Mouse (Mus musculus) intestine, embryonic 14.5 days (tissue): Measurements from ENCODE around the gene Slc22a3. TPM values are rescaled to one million over a fixed set of nuclear protein-coding genes. Genes with fewer than 3 reads are reported as not detected.
A peak's percentile ranks its signal among the peaks of the same experiment; 100 is the strongest.

ENCODE experiments used
- ATAC-seq: fragments of 200-750 bp; cut with Nextera tagmentation; replicated peaks from 2 replicates; pipeline ENCODE4 v1.8.0; 2017; ENCODE audit warnings: low read depth, moderate number of reproducible peaks, moderate TSS enrichment, moderate library complexity; ENCODE audit not compliant: low FRiP score, low TSS enrichment
- DNase-seq: peaks from one replicate; pipeline ENCODE4 v3.0.0-alpha.2; 2018; ENCODE audit warnings: low spot score
- H3K27ac ChIP-seq: fragments of 300-500 bp; sonication (generic); 2 replicates; pipeline ENCODE4 v1.5.1; 2014; ENCODE audit warnings: low read depth, mild to moderate bottlenecking, control low read depth
- H3K27me3 ChIP-seq: fragments of 300-500 bp; sonication (generic); replicated peaks from 2 replicates; pipeline ENCODE4 v1.6.1; 2014; ENCODE audit warnings: low read length, control low read depth; ENCODE audit not compliant: control insufficient read depth, insufficient read depth
- H3K36me3 ChIP-seq: fragments of 300-500 bp; sonication (generic); 2 replicates; pipeline ENCODE4 v1.6.1; 2014; ENCODE audit warnings: low read length, control low read depth; ENCODE audit not compliant: control insufficient read depth, insufficient read depth
- H3K4me1 ChIP-seq: fragments of 300-500 bp; sonication (generic); replicated peaks from 2 replicates; pipeline ENCODE4 v1.6.1; 2014; ENCODE audit warnings: low read length, control low read depth, mixed read lengths; ENCODE audit not compliant: control insufficient read depth, insufficient read depth
- H3K4me2 ChIP-seq: fragments of 300-500 bp; sonication (generic); 2 replicates; pipeline ENCODE4 v1.6.1; 2014; ENCODE audit warnings: low read length
- H3K4me3 ChIP-seq: fragments of 300-500 bp; sonication (generic); 2 replicates; pipeline ENCODE4 v1.5.1; 2014; ENCODE audit warnings: low read depth, low read length, control low read depth, mixed read lengths
- H3K9ac ChIP-seq: fragments of 300-500 bp; sonication (generic); 2 replicates; pipeline ENCODE4 v1.6.1; 2014; ENCODE audit warnings: mild to moderate bottlenecking, low read length
- H3K9me3 ChIP-seq: fragments of 300-500 bp; sonication (generic); 2 replicates; pipeline ENCODE4 v1.6.1; 2016; ENCODE audit warnings: low read length, control low read depth; ENCODE audit not compliant: control insufficient read depth
- WGBS: fragments of 180-500 bp; shearing (Covaris S2); extraction: QIAGEN DNeasy Blood & Tissue Kit; methylation state at CpG from one replicate; pipeline ENCODE4 v1.1.7; 2014; 5-methylcytosine and 5-hydroxymethylcytosine counted together
- polyA plus RNA-seq: library from polyadenylated mRNA; unstranded; fragments of >200 nt; fragmentation: Nextera tagmentation; extraction: Ambion mirVana; gene quantifications from 2 replicates; pipeline ENCODE4 v1.2.1, GENCODE M21; 2014

Slc22a3 gene
- polyA plus RNA-seq, 1 experiment from 2014 or later = 0.39 TPM

DNA sequence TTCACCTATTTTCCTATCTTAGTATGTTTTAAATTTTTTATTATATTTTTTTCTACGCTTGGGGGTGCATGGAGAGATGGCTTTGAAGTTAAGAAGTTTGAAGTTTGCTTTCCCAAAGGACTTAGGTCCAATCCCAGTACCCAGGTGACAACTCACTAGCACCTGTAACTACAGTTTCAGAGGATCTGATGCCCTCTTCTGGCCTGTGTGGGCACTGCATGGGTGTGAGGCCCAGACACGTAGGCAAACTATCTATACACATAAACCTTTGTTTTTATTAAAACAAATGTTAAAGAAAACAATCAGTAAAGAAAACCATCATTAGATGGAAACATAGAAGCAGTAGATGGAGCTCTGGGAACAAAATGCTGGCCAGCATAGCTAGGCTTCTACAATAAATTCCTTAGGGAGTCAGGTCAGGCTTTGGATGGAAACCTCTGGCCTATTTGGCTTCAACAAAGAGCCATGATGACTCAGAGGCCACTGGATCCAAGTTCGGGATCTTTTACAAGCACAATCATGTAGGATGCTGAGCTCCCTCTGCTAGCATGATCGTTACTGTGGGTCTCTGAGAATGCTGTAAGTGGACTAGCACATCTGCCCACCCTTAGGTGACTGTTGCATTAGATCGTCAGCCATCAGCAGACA is 52.2 kb downstream of the Slc22a3 start:
- ATAC-seq (no peak), DNase-seq (no peak)
- no peak overlapping the region for H3K4me2 ChIP-seq
- peaks cover 5% of the 10 kb centered on the region; the same call in 1 of the 2 replicates for H3K4me1 ChIP-seq
- no peaks in the 10 kb centered on the region for H3K27me3 ChIP-seq
- H3K4me3 ChIP-seq = no peak overlapping the region
- H3K9ac ChIP-seq = no peak overlapping the region
- no peaks in the 10 kb centered on the region for H3K9me3 ChIP-seq
- H3K36me3 ChIP-seq = no peaks in the 10 kb centered on the region
- WGBS = 81% methylated on average over 5 of the region's 5 CpGs
- no peak overlapping the region for H3K27ac ChIP-seq

DNA sequence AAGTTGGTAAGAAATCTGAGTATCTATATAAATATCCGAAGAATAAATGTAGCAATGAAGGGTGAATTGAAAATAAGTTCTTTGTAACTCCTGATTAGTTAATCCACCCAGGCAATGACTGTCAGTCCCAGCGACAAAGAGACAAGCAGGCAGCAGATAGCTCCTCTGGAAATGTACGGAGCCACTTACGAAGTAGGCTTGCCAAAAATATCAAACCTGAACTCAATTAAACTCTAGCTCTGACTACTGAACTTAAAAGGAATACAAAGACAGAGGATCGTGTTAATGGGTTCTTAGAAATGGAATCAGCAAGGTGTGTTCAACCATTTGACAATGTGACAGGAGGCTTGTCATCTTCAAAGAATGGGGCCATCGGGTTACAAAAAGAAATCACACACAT is 53.8 kb downstream of the Slc22a3 start:
- H3K4me3 ChIP-seq = no peak overlapping the region
- WGBS = 84% methylated on average over 6 of the region's 6 CpGs
- DNase-seq = no peak
- H3K36me3 ChIP-seq = no peaks in the 10 kb centered on the region
- no peak overlapping the region for H3K27ac ChIP-seq
- no peak for ATAC-seq
- H3K9ac ChIP-seq = no peak overlapping the region
- H3K4me1 ChIP-seq = peaks cover 5% of the 10 kb centered on the region; the same call in 1 of the 2 replicates
- H3K27me3 ChIP-seq = no peaks in the 10 kb centered on the region
- no peaks in the 10 kb centered on the region for H3K9me3 ChIP-seq
- H3K4me2 ChIP-seq = no peak overlapping the region

DNA sequence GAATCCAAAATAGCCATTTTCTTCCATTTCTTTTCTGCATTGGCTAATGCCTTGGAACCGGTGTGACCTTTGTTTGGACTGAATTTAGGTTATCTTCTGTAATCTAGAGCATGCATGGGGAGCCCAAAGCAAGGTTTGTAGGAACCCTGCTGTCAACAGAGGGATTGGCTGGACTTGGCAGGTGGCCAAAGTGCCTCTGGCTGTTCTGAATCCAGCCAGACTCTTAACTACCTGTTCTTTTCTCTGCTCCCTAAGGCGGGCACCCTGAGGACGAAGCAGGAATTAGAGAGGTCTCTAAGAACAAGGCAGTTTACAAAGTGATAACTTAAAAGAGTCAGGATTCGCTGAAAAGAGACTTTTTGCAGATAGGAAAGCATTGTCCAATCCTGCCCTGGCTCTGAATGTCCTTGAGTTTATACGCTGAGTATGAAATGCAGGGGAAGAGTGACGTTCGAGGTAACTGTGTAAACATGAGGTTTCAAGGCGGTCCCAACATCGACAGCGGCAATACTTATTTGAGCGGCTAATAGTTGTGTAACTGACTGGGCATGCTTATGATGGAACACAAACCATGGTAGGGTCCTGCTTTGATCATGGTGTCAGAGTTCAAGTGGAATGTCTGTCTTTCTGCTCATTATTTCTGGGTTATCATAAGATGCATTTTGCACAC is 54.5 kb downstream of the Slc22a3 start:
- H3K27me3 ChIP-seq = no peaks in the 10 kb centered on the region
- no peak overlapping the region for H3K4me3 ChIP-seq
- H3K27ac ChIP-seq = no peak overlapping the region
- H3K36me3 ChIP-seq = no peaks in the 10 kb centered on the region
- no peak overlapping the region for H3K4me2 ChIP-seq
- 58% methylated on average over 11 of the region's 11 CpGs for WGBS
- no peak overlapping the region for H3K9ac ChIP-seq
- ATAC-seq (0 out of 2 replicates have a peak, but pooled peaks have one; percentile 43), DNase-seq (peak; percentile 55)
- H3K4me1 ChIP-seq = peaks cover 5% of the 10 kb centered on the region; the same call in 1 of the 2 replicates
- no peaks in the 10 kb centered on the region for H3K9me3 ChIP-seq

DNA sequence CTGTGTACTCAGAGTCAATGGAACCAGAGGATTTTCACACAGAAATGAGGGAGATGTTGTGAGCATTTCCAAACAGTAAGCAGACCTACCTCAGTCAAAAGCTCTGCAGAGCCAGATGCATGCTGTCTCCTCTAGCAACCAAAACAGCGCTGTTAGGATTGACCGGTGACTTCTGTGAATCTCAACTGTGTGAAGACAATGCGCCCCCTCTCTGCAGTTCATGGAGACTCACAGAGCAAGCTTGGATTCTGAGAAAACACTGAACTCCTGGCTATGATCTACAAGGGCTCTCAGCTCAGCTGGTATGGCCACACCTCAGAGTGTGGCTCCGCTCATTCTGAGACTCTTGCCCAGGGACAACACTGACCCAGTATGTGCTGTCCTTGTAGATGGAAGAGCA is 56.3 kb downstream of the Slc22a3 start:
- H3K27me3 ChIP-seq = no peaks in the 10 kb centered on the region
- peaks cover 5% of the 10 kb centered on the region; the same call in 1 of the 2 replicates for H3K4me1 ChIP-seq
- no peak overlapping the region for H3K4me2 ChIP-seq
- no peaks in the 10 kb centered on the region for H3K36me3 ChIP-seq
- no peak overlapping the region for H3K4me3 ChIP-seq
- 0 out of 2 replicates have a peak, but pooled peaks have one; percentile 22 for ATAC-seq
- no peak for DNase-seq
- no peak overlapping the region for H3K27ac ChIP-seq
- 36% methylated on average over 4 of the region's 4 CpGs for WGBS
- no peaks in the 10 kb centered on the region for H3K9me3 ChIP-seq
- no peak overlapping the region for H3K9ac ChIP-seq

DNA sequence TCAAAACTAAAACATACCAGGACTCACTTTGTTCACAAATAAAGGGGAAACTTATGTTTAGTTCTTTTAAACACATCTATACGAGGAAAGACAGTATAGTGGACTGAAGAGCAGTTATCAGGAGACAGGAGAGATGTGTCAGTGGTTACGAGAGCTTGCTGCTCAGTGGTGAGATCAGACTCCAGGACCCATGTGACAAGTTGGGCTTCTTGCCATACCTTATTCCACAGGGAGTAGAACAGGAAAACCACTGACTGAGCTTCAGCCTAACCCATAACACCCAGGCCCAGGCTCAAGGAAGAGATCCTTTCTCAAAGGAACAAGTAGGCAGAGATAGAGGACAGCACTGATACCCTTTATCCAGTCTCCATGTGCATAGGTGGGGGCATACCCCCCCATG is 62.9 kb downstream of the Slc22a3 start:
- ATAC-seq (no peak), DNase-seq (no peak)
- 54% methylated on average over 2 of the region's 2 CpGs for WGBS
- Histone ChIP-seq H3K9ac (no peak overlapping the region), H3K4me2 (no peak overlapping the region), H3K4me1 (no peaks in the 10 kb centered on the region), H3K4me3 (no peak overlapping the region), H3K27ac (no peak overlapping the region), H3K9me3 (peaks cover 4% of the 10 kb centered on the region; the same call in 1 of the 2 replicates), H3K36me3 (no peaks in the 10 kb centered on the region), H3K27me3 (no peaks in the 10 kb centered on the region)

DNA sequence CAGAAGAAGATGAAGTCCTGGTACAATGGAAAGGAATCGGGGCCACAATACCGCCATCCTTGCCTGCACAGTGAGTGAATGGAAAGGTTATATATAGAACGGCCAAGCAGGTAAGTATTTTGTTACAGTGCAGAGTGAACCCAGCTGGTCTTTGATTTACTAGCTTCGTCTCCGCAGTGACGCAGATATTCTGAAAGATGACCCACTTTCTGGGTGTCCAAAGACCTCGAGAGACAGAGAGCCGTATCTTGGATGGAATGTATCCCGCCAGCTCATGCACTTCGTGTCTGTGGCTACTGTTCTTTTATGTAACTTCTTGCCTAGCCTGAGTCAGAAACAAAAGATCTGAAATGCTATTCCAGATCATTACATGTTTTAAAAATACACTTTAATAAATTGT is 69.7 kb downstream of the Slc22a3 start:
- no peak overlapping the region for H3K4me2 ChIP-seq
- no peaks in the 10 kb centered on the region for H3K4me1 ChIP-seq
- no peak for ATAC-seq
- no peak overlapping the region for H3K27ac ChIP-seq
- H3K27me3 ChIP-seq = no peaks in the 10 kb centered on the region
- H3K9ac ChIP-seq = no peak overlapping the region
- no peaks in the 10 kb centered on the region for H3K36me3 ChIP-seq
- H3K9me3 ChIP-seq = peaks cover 4% of the 10 kb centered on the region; the same call in 1 of the 2 replicates
- no peak overlapping the region for H3K4me3 ChIP-seq
- WGBS = 72% methylated on average over 10 of the region's 10 CpGs
- no peak for DNase-seq

DNA sequence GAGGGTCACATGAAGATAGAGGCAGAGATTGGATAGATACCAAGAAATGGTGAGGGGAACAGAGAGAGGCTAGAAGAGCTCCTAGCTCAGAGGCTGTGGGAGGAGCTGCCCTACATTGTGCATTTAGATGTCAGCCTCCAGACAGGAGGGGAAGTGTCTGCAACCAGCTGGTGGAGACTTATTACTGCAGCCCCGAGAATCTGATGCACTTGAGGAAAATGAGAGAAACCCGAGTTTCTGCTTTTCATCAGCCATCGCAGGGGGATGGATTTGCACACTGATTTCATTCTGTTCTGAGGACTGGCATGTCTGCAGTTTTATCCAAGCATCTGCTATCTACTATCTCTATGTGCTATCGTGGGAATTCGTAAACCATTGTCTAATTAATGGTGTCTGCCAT is 75.8 kb downstream of the Slc22a3 start:
- no peak overlapping the region; the same call in 1 of the 2 replicates for H3K4me2 ChIP-seq
- H3K27me3 ChIP-seq = no peaks in the 10 kb centered on the region
- H3K36me3 ChIP-seq = no peaks in the 10 kb centered on the region
- no peak overlapping the region for H3K9ac ChIP-seq
- DNase-seq = peak; percentile 59
- H3K27ac ChIP-seq = peak overlapping the region; percentile 72
- H3K4me3 ChIP-seq = no peak overlapping the region
- H3K4me1 ChIP-seq = no peaks in the 10 kb centered on the region; the same call in 1 of the 2 replicates
- no peaks in the 10 kb centered on the region for H3K9me3 ChIP-seq
- 13% methylated on average over 5 of the region's 5 CpGs for WGBS
- ATAC-seq = peak; percentile 69

DNA sequence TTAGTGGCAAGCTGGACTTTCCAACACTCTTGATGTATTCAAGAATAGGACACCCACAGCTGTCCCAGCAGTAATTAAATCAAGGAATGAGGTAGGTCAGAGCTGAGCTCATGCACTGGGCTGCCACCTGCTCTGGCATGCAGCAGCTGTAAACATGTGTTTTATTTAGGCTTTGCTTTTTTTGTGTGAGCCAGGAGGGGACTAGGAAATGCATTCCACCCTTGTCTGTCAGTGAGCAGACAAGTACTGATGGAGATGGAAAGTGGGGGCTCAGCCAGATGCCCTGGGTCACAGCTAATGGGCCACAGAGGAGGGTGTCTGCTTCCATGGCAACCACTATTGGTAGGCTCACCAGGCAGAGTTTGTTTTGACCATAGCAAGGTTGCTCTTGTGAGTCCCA is 79.1 kb downstream of the Slc22a3 start:
- no peak overlapping the region for H3K4me3 ChIP-seq
- no peaks in the 10 kb centered on the region; the same call in 1 of the 2 replicates for H3K4me1 ChIP-seq
- no peak for DNase-seq
- H3K36me3 ChIP-seq = no peaks in the 10 kb centered on the region
- H3K27me3 ChIP-seq = no peaks in the 10 kb centered on the region
- no peak overlapping the region for H3K27ac ChIP-seq
- no peak overlapping the region for H3K9ac ChIP-seq
- no peak for ATAC-seq
- no peak overlapping the region for H3K4me2 ChIP-seq
- no peaks in the 10 kb centered on the region for H3K9me3 ChIP-seq
